Mouse (Mus musculus): ENCODE measurements around the gene 2310007B03Rik.
A peak's percentile ranks its signal among the peaks of the same experiment; 100 is the strongest.
"Not testable (repeated sequence)": the region's sequence is repeated elsewhere in the genome, so short reads cannot be mapped to it uniquely, and the experiment has no call there.

Gene 2310007B03Rik

GRCm38 (mm10) chr1:93160501-93161133, at the start of gene 2310007B03Rik:
Gene 2310007B03Rik, minus strand, starts transcription at chr1:93160948.
- no peak for DNase-seq

- peak in 1 of 2 experiments; percentile 37 for DNase-seq
Measured at GRCm38 (mm10) chr1:93210213-93210641, 49.5 kb upstream of the 2310007B03Rik start.

GRCm38 (mm10) chr1:93207536-93208064, 46.9 kb upstream of the 2310007B03Rik start:
- DNase-seq = no peak

GRCm38 (mm10) chr1:93206277-93206970, 45.7 kb upstream of the 2310007B03Rik start:
- no peak for DNase-seq

GRCm38 (mm10) chr1:93197916-93198315, 37.2 kb upstream of the 2310007B03Rik start:
- no peak for DNase-seq

- not testable (repeated sequence) for DNase-seq
Measured at GRCm38 (mm10) chr1:93197454-93197853, 36.7 kb upstream of the 2310007B03Rik start.

- DNase-seq = no peak
Measured at GRCm38 (mm10) chr1:93194961-93195360, 34.2 kb upstream of the 2310007B03Rik start.

- no peak for DNase-seq
Measured at GRCm38 (mm10) chr1:93190726-93191305, 30.1 kb upstream of the 2310007B03Rik start.

- DNase-seq = peak in 1 of 2 experiments; percentile 20
Measured at GRCm38 (mm10) chr1:93184071-93184828, 23.5 kb upstream of the 2310007B03Rik start.

- DNase-seq = no peak
Measured at GRCm38 (mm10) chr1:93182281-93182680, 21.5 kb upstream of the 2310007B03Rik start.

- DNase-seq = no peak
Measured at GRCm38 (mm10) chr1:93176525-93177332, 16.0 kb upstream of the 2310007B03Rik start.

- no peak for DNase-seq
Measured at GRCm38 (mm10) chr1:93175849-93176248, 15.1 kb upstream of the 2310007B03Rik start.

GRCm38 (mm10) chr1:93174399-93174798, 13.7 kb upstream of the 2310007B03Rik start:
- peak; percentile 83 to 87 for DNase-seq

- DNase-seq = no peak
Measured at GRCm38 (mm10) chr1:93173665-93174064, 12.9 kb upstream of the 2310007B03Rik start.

- no peak for DNase-seq
Measured at GRCm38 (mm10) chr1:93168295-93168775, 7.6 kb upstream of the 2310007B03Rik start, which contains the start of gene Crocc2. Gene Crocc2, plus strand, starts transcription at chr1:93168725.

GRCm38 (mm10) chr1:93166346-93167079, 5.8 kb upstream of the 2310007B03Rik start:
- no peak for DNase-seq

GRCm38 (mm10) chr1:93165447-93165846, 4.7 kb upstream of the 2310007B03Rik start:
- no peak for DNase-seq

GRCm38 (mm10) chr1:93162588-93162987, 1.8 kb upstream of the 2310007B03Rik start:
- no peak for DNase-seq

GRCm38 (mm10) chr1:93161921-93162320, 1.2 kb upstream of the 2310007B03Rik start:
- no peak for DNase-seq

GRCm38 (mm10) chr1:93161350-93161749, 602 bp upstream of the 2310007B03Rik start:
- DNase-seq = no peak
